Mouse (Mus musculus): ENCODE results near the gene Bloc1s3. TPM values are rescaled to one million over a fixed set of nuclear protein-coding genes. Genes with fewer than 3 reads are reported as not detected.
A peak's percentile ranks its signal among the peaks of the same experiment; 100 is the strongest.

Bloc1s3 gene
- polyA plus RNA-seq, 1 experiment: 7.8 TPM

DNA sequence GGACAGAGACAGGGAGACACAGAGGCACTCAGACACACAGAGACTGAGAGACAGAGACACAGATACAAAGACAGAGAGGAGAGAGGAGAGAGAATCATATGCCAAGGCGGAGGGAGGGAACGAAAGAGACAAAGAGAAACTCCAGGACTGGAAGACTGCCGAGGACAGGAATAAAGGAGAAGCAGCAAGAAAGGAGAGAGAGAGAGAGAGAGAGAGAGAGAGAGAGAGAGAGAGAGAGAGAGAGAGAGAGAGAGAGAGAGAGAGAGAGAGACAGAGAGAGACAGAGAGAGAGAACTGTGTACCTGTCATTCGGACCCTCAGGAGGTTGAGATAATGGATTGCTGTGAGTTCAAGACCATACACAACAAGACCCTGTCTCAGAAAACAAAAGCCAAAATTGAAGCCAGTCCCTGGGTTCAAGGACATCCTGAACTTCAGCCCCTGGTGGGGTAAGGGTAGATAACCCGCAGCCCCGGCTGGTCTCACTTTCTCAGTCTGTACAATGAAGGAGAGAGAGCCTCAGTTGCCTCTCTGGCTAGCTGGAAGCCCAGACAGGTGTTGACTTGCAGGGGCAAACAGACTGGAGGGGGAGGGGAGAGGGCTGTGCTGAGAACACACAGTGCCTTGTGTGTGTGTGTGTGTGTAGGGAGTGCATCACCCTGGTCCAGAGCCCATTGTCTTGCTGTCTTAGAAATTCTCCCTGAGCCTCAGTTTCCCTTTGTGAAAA, 48.9 kb downstream of the Bloc1s3 start:
- peaks cover 20% of the 10 kb centered on the region for H3K79me2 ChIP-seq (ENCODE audit: control insufficient read depth, insufficient read depth)
- H3K27me3 ChIP-seq (ENCODE audit: control insufficient read depth, insufficient read depth, insufficient read length): no peaks in the 10 kb centered on the region
- H3K4me2 ChIP-seq (ENCODE audit: low read depth): peak overlapping the region; percentile 67
- no peaks in the 10 kb centered on the region for H3K36me3 ChIP-seq (ENCODE audit: control insufficient read depth, insufficient read depth)
- H3ac ChIP-seq (ENCODE audit: control insufficient read depth, insufficient read length): peak overlapping the region; percentile 93
- TF ChIP-seq TCF12 (IDR thresholded peaks at IDR 0.05; ENCODE audit: insufficient read depth, poor library complexity, severe bottlenecking): no peak
- no peak for TF ChIP-seq MYOD1 (IDR thresholded peaks at IDR 0.05; ENCODE audit: control insufficient read depth in 1 of 3, insufficient read length in 2 of 3, low read depth in 2 of 3)
- TF ChIP-seq USF1 (IDR thresholded peaks at IDR 0.05; ENCODE audit: low read depth): no peak
- no peak for TF ChIP-seq REST (IDR thresholded peaks at IDR 0.05; ENCODE audit: insufficient read depth, insufficient read length)
- no peak for TF ChIP-seq MAX (IDR thresholded peaks at IDR 0.05; ENCODE audit: low read depth)
- no peak for TF ChIP-seq POLR2A (IDR thresholded peaks at IDR 0.05; ENCODE audit: insufficient read length, low read depth)
- TF ChIP-seq MYOG (IDR thresholded peaks at IDR 0.05; ENCODE audit: control insufficient read depth in 1 of 3, insufficient read depth in 1 of 3, insufficient read length in 2 of 3, low read depth in 2 of 3): no peak
- no peak for TF ChIP-seq CEBPB (IDR thresholded peaks at IDR 0.05; ENCODE audit: insufficient read depth, poor library complexity, severe bottlenecking)
- no peak for TF ChIP-seq SRF (IDR thresholded peaks at IDR 0.05; ENCODE audit: control insufficient read depth, insufficient read length, low read depth)
- no peak for TF ChIP-seq POLR2AphosphoS2 (IDR thresholded peaks at IDR 0.05; ENCODE audit: insufficient read length, low read depth)
- H3K4me3 ChIP-seq: peak overlapping the region; percentile 64

DNA sequence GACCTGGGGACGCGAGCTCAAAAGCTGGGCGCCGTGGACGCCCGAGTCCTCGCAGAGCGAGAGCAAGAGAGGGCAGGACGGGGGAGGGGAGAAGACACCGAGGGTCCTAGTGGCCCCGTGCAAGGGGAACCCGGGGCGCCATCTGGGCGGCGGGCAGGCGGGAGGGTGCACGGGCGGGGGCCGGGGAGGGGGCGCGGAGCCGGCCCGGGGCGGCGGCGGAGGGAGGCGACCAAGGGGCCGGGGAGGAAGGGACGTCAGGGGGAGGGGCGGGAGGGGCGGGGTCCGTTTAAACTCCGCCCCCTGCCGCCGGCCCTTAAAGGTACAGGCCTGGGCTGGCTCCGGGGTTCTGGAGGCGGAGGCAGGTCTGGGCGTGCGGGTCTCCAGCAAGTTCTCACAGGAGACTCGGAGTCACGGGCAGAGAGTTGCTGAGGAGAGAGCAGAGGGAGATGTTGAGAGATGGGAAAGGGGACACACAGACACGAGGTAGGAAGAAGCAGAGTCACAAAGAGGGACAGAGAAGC, 49.5 kb downstream of the Bloc1s3 start, which contains the start of gene Mark4:
TSS of gene Mark4 (minus strand) at position 231 of the 521 bp plus-strand sequence.
- Histone ChIP-seq H3K4me3 (peak within 1 kb of the TSS; percentile 64), H3K36me3 (ENCODE audit: control insufficient read depth, insufficient read depth) (no peaks in the 10 kb centered on the region), H3K79me2 (ENCODE audit: control insufficient read depth, insufficient read depth) (peaks cover 20% of the 10 kb centered on the region), H3ac (ENCODE audit: control insufficient read depth, insufficient read length) (peak within 1 kb of the TSS; percentile 93), H3K27me3 (ENCODE audit: control insufficient read depth, insufficient read depth, insufficient read length) (no peaks in the 10 kb centered on the region), H3K4me2 (ENCODE audit: low read depth) (peak within 1 kb of the TSS; percentile 69)
- no peak for TF ChIP-seq MAX (IDR thresholded peaks at IDR 0.05; ENCODE audit: low read depth)
- TF ChIP-seq TCF3 (IDR thresholded peaks at IDR 0.05; ENCODE audit: insufficient read length, low read depth): no peak
- TF ChIP-seq POLR2AphosphoS2 (IDR thresholded peaks at IDR 0.05; ENCODE audit: insufficient read length, low read depth): peak; percentile 34
- peak; percentile 66 for TF ChIP-seq POLR2A (IDR thresholded peaks at IDR 0.05; ENCODE audit: insufficient read length, low read depth)

DNA sequence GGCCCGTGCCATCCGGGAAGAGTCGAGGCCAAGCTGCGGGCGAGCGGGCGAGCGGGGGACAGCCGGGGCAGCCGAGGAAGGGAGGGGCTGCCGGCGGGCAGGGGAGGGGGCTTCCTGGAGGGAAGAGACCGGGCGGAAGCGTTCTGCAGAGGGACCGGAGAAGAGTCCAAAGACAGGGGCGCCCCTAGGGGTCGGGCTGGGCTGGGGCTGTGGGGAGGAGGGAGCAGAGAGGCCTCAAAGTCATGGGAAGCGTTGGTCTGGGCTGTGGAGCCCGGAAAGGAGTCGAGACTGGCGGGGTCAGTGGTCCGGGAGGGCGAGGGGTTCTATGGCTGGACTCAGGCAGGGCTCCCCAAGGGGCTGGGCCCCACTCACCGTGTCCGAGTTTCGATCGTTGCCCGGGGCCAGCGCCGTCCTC, 50.1 kb downstream of the Bloc1s3 start:
- Histone ChIP-seq H3K4me3 (peak overlapping the region; percentile 64), H3K79me2 (ENCODE audit: control insufficient read depth, insufficient read depth) (peaks cover 20% of the 10 kb centered on the region), H3K27me3 (ENCODE audit: control insufficient read depth, insufficient read depth, insufficient read length) (no peaks in the 10 kb centered on the region), H3K4me2 (ENCODE audit: low read depth) (peak overlapping the region; percentile 69), H3K36me3 (ENCODE audit: control insufficient read depth, insufficient read depth) (no peaks in the 10 kb centered on the region), H3ac (ENCODE audit: control insufficient read depth, insufficient read length) (peak overlapping the region; percentile 93)
- TF ChIP-seq USF1 (IDR thresholded peaks at IDR 0.05; ENCODE audit: low read depth) (no peak), CEBPB (IDR thresholded peaks at IDR 0.05; ENCODE audit: insufficient read depth, poor library complexity, severe bottlenecking) (no peak), MYOG (IDR thresholded peaks at IDR 0.05; ENCODE audit: control insufficient read depth in 1 of 3, insufficient read depth in 1 of 3, insufficient read length in 2 of 3, low read depth in 2 of 3) (no peak), MYOD1 (IDR thresholded peaks at IDR 0.05; ENCODE audit: control insufficient read depth in 1 of 3, insufficient read length in 2 of 3, low read depth in 2 of 3) (no peak), REST (IDR thresholded peaks at IDR 0.05; ENCODE audit: insufficient read depth, insufficient read length) (no peak), E2F4 (IDR thresholded peaks at IDR 0.05; ENCODE audit: insufficient read depth) (no peak), SRF (IDR thresholded peaks at IDR 0.05; ENCODE audit: control insufficient read depth, insufficient read length, low read depth) (no peak), POLR2A (IDR thresholded peaks at IDR 0.05; ENCODE audit: insufficient read length, low read depth) (no peak), TCF12 (IDR thresholded peaks at IDR 0.05; ENCODE audit: insufficient read depth, poor library complexity, severe bottlenecking) (no peak), MAX (IDR thresholded peaks at IDR 0.05; ENCODE audit: low read depth) (no peak), POLR2AphosphoS2 (IDR thresholded peaks at IDR 0.05; ENCODE audit: insufficient read length, low read depth) (no peak), TCF3 (IDR thresholded peaks at IDR 0.05; ENCODE audit: insufficient read length, low read depth) (no peak)

DNA sequence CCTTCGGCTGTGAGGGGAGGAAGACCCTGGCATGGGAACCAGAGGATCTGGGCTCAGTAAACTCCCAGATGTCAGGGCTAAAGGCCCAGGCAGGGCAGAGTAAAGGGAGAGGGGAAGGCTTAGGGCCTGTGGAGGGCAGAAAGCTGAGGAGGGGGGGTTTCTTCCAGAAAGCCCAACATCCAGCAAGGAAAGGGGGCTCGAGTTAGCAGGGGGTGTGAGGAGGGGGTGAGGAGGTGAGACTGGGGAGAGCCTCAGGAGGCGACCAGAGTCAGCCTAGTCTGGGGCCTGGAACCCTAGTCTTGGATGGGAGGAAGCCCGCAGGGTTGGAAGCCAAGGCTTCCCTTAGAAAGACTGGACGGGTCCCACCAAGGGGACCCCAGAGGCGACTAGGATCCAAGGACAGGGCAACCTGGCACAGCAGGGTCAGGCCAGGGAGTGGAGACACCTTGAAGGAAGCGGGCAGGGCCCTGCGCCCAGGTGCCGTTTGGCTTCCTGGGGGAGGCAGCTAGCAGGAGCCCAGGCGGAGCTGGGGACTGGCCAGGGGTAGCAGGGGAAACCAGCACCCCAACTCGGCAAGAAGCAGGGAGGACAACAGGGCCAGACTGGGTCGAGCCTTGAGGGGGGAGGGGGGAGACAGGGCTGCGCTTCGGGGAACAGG, 50.6 kb downstream of the Bloc1s3 start:
- Histone ChIP-seq H3K36me3 (ENCODE audit: control insufficient read depth, insufficient read depth) (no peaks in the 10 kb centered on the region), H3K4me3 (peak overlapping the region; percentile 64), H3ac (ENCODE audit: control insufficient read depth, insufficient read length) (peak overlapping the region; percentile 93), H3K79me2 (ENCODE audit: control insufficient read depth, insufficient read depth) (peaks cover 20% of the 10 kb centered on the region), H3K27me3 (ENCODE audit: control insufficient read depth, insufficient read depth, insufficient read length) (no peaks in the 10 kb centered on the region), H3K4me2 (ENCODE audit: low read depth) (peak overlapping the region; percentile 69)
- TF ChIP-seq CEBPB (IDR thresholded peaks at IDR 0.05; ENCODE audit: insufficient read depth, poor library complexity, severe bottlenecking) (no peak), POLR2AphosphoS2 (IDR thresholded peaks at IDR 0.05; ENCODE audit: insufficient read length, low read depth) (no peak), E2F4 (IDR thresholded peaks at IDR 0.05; ENCODE audit: insufficient read depth) (no peak), TCF12 (IDR thresholded peaks at IDR 0.05; ENCODE audit: insufficient read depth, poor library complexity, severe bottlenecking) (no peak), POLR2A (IDR thresholded peaks at IDR 0.05; ENCODE audit: insufficient read length, low read depth) (no peak), USF1 (IDR thresholded peaks at IDR 0.05; ENCODE audit: low read depth) (no peak), MYOD1 (IDR thresholded peaks at IDR 0.05; ENCODE audit: control insufficient read depth in 1 of 3, insufficient read length in 2 of 3, low read depth in 2 of 3) (no peak), TCF3 (IDR thresholded peaks at IDR 0.05; ENCODE audit: insufficient read length, low read depth) (no peak), REST (IDR thresholded peaks at IDR 0.05; ENCODE audit: insufficient read depth, insufficient read length) (no peak), SRF (IDR thresholded peaks at IDR 0.05; ENCODE audit: control insufficient read depth, insufficient read length, low read depth) (no peak), MYOG (IDR thresholded peaks at IDR 0.05; ENCODE audit: control insufficient read depth in 1 of 3, insufficient read depth in 1 of 3, insufficient read length in 2 of 3, low read depth in 2 of 3) (no peak)
